Mouse (Mus musculus) erythroid progenitor cell, adult 5-6 weeks (primary cell): ENCODE results near the gene Rtkn. TPM values are rescaled to one million over a fixed set of nuclear protein-coding genes. Genes with fewer than 3 reads are reported as not detected.

ENCODE experiments used
- ATAC-seq: replicated peaks from 2 replicates; pipeline ENCODE4 v1.8.0; 2016; ENCODE audit warnings: moderate number of reproducible peaks, mild to moderate bottlenecking, moderate TSS enrichment, inconsistent platforms; ENCODE audit not compliant: poor library complexity, low FRiP score, severe bottlenecking
- total RNA-seq, 2 experiments: library from RNA; stranded (forward) in 1 of 2; stranded (reverse) in 1 of 2; fragments of 150-400 nt in 1 of 2; fragments of 186-747, 209-891 nt in 1 of 2; gene quantifications; 2 replicates each; pipeline versions ENCODE4 v1.2.3 to v1.2.4; 2015 to 2017; ENCODE audit warnings: low replicate concordance in 2 of 2

Rtkn gene
- total RNA-seq (2015; ENCODE audit: low replicate concordance) (not detected in 2 replicates), total RNA-seq (2017; ENCODE audit: low replicate concordance) (0.30 TPM in 1 of 2 replicates, not detected in the other)

DNA sequence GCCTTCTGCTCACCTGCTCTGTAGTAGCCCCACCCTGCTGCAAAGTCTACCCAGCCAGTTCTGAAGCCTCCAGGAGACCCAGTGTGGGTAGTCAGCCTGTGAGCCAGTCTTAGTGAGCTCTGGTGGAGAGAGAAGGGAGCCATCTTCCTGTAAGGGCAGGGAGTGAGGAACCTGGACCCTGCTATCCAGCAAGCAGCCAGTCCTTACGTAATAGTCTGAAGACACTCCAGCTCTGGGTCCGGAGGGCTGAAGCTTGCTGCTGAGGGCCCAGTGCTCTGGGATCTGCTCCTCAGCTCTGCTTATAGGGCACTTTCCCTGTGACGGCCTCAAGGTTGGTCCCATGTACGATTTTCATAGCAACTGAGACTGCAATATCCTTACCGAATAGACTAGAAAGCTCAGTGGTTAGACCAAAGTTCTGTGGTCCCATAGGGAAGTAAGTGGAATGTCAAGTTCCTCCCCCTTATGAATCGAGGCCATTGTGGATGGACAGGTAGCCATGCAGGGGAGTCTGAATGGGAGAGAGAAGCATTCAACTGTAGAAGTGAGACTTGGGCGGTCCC lies at the start of gene Rtkn:
Gene Rtkn, plus strand, starts transcription at position 513 of the 563 bp plus-strand sequence.
- no peak for ATAC-seq

GRCm38 (mm10) chr6:83086121-83087035 lies 48.9 kb upstream of the Rtkn start, which contains the start of gene Lbx2:
Lbx2 (plus strand) TSS chr6:83086367.
- ATAC-seq, result no peak

GRCm38 (mm10) chr6:83087205-83087925 lies 47.9 kb upstream of the Rtkn start:
- no peak for ATAC-seq

GRCm38 (mm10) chr6:83087926-83088260 lies 47.4 kb upstream of the Rtkn start:
- 0 out of 2 replicates have a peak, but pooled peaks have one; percentile 30 for ATAC-seq

- no peak for ATAC-seq
Measured at GRCm38 (mm10) chr6:83092416-83093127, 42.7 kb upstream of the Rtkn start.

DNA sequence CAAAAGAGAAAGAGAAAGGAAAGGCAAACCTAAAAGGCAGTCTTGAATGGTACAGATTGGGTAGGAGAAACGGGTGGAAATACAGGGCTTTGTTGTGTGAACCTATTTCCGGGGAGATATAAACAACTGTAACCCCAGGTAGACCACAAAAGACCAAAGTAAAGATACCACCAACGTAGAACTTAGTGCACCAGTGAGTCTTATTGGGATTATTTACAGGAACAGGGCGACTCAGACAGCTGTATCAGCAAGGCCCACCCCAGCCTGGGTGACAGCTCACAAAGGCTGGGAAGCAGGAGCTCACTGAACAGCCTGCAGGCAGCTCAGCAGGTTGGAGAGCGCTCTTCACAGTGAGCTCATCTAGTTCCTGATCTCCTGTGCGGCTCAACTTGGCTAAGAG lies 39.3 kb upstream of the Rtkn start:
- ATAC-seq, result 0 out of 2 replicates have a peak, but pooled peaks have one; percentile 32

DNA sequence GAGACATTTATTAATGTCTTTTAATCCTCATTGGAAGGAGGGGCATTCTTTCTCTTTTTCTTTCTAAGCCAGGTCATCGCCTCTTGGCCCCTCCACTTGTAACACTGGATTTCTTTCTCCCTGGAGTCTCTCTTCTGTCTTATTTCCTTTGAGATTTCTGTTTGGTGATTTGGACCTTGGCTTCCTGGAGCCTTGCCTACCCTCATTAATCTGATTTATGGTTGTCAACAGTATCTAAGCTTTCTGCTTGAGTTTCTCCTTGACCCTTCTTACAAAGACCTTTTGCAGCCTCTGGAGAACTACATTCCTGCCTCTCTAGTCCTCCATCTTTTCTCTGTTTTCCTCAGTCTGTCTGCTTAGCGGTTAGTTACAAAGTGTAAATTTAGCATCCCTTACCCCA lies 36.9 kb upstream of the Rtkn start:
- ATAC-seq, result no peak

DNA sequence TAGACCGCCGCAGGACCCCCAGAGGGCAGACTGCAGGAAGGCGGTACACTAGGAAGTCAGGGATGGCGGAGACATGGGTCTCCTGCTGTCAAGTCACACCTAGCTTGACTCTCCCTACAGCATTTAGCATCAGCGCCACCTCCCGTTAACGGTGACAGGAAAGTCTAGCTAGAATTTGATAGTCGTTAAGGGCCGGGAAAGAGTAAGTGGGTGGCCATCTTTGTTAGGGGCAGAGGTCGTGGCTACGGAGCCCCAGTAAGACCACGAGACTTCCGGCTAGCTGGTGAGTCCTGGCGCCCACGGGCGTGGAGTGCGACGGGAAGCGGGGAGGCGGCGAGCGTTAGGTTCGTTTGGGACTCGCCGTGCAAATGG lies 34.0 kb upstream of the Rtkn start, which contains the start of the genes Ccdc142 and Gm42688:
Gene Ccdc142, plus strand, starts transcription at position 286 of the 372 bp plus-strand sequence.
Gene Gm42688, plus strand, starts transcription at position 302 of the 372 bp plus-strand sequence.
- ATAC-seq, result peak; percentile 87

DNA sequence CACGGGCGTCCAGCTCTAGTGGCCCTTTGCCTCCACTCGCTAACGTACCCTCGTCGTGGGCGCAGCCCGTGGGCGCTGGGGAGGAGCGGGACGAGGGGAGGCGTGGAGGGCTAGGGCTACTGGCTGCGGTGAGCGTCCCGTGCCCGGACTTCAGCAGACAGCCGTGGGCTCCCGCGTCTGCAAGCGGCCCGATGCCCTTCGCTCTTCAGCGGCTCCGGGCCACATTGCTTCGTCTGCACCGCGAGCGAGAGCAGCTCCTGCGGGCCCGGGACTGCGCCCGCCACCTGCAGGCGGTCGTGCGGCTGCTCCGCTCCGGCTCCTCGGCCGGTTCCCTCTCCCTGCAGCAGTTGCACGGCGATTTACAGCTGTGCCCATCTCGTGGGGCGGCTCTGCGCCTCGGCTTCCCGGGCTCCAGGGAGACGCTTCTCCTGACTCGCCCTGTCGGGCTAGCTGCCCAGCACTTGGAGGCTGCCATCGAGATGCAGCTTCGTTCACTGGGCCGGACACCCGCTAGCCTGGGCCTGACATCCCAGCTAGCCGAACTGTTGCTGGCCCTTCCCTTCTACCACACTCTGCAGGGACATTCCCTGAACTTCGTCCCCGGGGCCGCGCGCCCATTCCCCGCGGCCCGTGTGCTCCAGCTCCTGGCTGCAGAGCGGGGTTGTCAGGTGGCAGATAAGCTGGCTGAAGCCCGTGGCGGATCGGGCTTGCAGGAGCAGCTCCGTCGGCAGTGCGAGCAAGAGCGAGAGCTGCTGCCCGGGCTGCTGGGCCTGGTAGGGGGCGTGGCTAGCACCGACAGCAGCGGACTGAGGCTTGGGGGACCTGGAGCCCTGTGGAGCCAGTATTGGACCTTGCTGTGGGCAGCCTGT lies 33.3 kb upstream of the Rtkn start:
- ATAC-seq, result peak; percentile 82

GRCm38 (mm10) chr6:83103130-83103650 lies 32.1 kb upstream of the Rtkn start:
- ATAC-seq, result no peak

GRCm38 (mm10) chr6:83104158-83104557 lies 31.1 kb upstream of the Rtkn start:
- ATAC-seq, result no peak

GRCm38 (mm10) chr6:83107566-83108400 lies 27.5 kb upstream of the Rtkn start:
- ATAC-seq, result peak; percentile 74

DNA sequence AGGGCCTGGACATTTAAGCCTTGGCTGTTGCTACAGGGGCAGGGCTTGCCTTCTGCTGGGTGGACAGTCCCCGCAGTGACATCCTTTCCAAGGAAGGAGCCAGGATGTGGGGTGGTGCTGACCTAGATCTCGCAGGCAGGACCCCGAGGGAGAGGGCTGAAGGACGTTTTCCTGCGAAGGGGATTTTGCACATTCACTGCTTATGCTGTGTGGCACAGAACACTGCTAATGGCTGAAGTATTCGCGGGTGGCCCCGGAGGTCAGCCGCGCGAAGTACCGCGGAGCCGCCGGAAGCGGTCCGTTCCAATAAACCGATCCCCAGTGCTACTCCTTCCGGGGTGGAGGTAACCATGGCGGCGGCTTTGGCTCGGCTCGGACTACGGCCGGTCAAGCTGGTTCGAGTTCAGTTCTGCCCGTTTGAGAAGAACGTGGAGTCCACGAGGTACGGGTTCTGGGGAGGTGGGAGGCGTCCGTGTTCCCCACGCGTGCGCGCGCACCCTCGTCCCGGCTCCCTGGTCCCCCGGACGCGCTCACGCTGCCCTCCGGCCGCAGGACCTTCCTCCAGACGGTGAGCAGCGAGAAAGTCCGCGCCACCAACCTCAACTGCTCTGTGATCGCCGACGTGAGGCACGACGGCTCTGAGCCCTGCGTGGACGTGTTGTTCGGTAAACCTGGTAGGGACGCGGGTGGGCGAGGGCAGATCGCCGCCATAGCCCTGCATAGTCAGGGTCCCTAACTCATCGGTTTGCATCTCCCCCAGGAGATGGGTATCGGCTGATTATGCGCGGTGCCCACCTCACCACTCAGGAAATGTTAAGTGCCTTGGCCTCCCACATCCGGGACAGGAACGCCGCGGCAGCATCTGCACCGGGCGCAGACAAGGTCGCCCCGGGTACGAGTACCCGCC lies 26.2 kb upstream of the Rtkn start, which contains the start of gene Mrpl53:
Gene Mrpl53, plus strand, starts transcription at position 279 of the 907 bp plus-strand sequence.
- peak; percentile 76 for ATAC-seq

DNA sequence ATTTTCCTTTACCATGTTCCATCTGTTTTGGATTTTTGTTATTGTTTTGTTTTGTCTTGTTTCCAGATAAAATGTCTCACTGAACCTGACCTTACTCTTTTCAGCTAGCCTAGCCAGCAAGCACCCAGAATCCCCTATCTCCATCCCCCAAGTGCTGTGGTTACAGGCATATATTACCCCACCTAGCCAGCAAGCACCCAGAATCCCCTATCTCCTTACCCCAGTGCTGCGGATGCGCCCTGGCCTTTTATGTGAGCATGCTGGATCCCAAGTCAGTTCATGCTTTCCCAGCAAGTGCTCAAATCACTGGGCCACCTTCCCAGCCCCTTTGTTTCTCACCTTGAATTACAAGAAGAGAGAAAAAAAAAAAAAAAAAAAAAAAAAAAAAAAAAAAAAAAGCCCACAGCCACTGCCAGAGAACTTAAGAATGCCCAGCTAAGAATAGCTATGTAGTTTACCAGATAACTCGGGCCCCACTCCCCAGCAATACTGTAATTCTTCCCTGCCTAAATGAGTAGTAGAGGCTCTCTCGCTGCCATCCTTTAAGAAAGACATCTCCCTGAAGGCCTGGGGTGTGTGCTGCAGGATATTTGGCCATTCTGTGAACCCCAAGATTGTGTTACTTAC lies 23.6 kb upstream of the Rtkn start:
- no peak for ATAC-seq

GRCm38 (mm10) chr6:83115011-83115671 lies 20.1 kb upstream of the Rtkn start, which contains the start of gene Mogs:
Mogs (plus strand) TSS chr6:83115496.
- ATAC-seq, result peak; percentile 92
